Mouse (Mus musculus): ENCODE data around the gene Cd86.

Cd86 gene

GRCm38 (mm10) chr16:36655910-36656309 is 10.0 kb downstream of the Cd86 start:
- DNase-seq (ENCODE audit: low read depth, low spot score), result no peak

- no peak for DNase-seq (ENCODE audit: low read depth, low spot score)
These were observed 10.7 kb downstream of the Cd86 start for GRCm38 (mm10) chr16:36655199-36655598.

GRCm38 (mm10) chr16:36651174-36651766 is 14.6 kb downstream of the Cd86 start:
- DNase-seq (ENCODE audit: low read depth, low spot score), result no peak

- no peak for DNase-seq (ENCODE audit: low read depth, low spot score)
These were observed 15.4 kb downstream of the Cd86 start for GRCm38 (mm10) chr16:36650511-36650910.

GRCm38 (mm10) chr16:36649304-36649703 is 16.6 kb downstream of the Cd86 start:
- no peak for DNase-seq (ENCODE audit: low read depth, low spot score)

GRCm38 (mm10) chr16:36645124-36645523 is 20.8 kb downstream of the Cd86 start:
- DNase-seq (ENCODE audit: low read depth, low spot score), result no peak

GRCm38 (mm10) chr16:36642696-36643046 is 23.2 kb downstream of the Cd86 start:
- DNase-seq (ENCODE audit: low read depth, low spot score), result no peak

GRCm38 (mm10) chr16:36641830-36642695 is 23.8 kb downstream of the Cd86 start:
- DNase-seq (ENCODE audit: low read depth, low spot score), result no peak

GRCm38 (mm10) chr16:36640993-36641392 is 24.9 kb downstream of the Cd86 start:
- DNase-seq (ENCODE audit: low read depth, low spot score), result no peak

- no peak for DNase-seq (ENCODE audit: low read depth, low spot score)
These were observed 25.9 kb downstream of the Cd86 start for GRCm38 (mm10) chr16:36639812-36640504.

GRCm38 (mm10) chr16:36636800-36637199 is 29.1 kb downstream of the Cd86 start:
- DNase-seq (ENCODE audit: low read depth, low spot score), result no peak

GRCm38 (mm10) chr16:36634971-36635710 is 30.7 kb downstream of the Cd86 start:
- no peak for DNase-seq (ENCODE audit: low read depth, low spot score)

- no peak for DNase-seq (ENCODE audit: low read depth, low spot score)
These were observed 31.5 kb downstream of the Cd86 start for GRCm38 (mm10) chr16:36634421-36634820.

- DNase-seq (ENCODE audit: low read depth, low spot score), result no peak
These were observed 33.7 kb downstream of the Cd86 start for GRCm38 (mm10) chr16:36632229-36632628.

GRCm38 (mm10) chr16:36631607-36632006 is 34.3 kb downstream of the Cd86 start:
- no peak for DNase-seq (ENCODE audit: low read depth, low spot score)

- DNase-seq (ENCODE audit: low read depth, low spot score), result no peak
These were observed 38.1 kb downstream of the Cd86 start for GRCm38 (mm10) chr16:36627740-36628139.

GRCm38 (mm10) chr16:36626567-36627197 is 39.2 kb downstream of the Cd86 start:
- no peak for DNase-seq (ENCODE audit: low read depth, low spot score)

GRCm38 (mm10) chr16:36625909-36626308 is 40.0 kb downstream of the Cd86 start:
- DNase-seq (ENCODE audit: low read depth, low spot score), result no peak

- no peak for DNase-seq (ENCODE audit: low read depth, low spot score)
These were observed 43.6 kb downstream of the Cd86 start for GRCm38 (mm10) chr16:36622320-36622719.

GRCm38 (mm10) chr16:36621108-36621507 is 44.8 kb downstream of the Cd86 start:
- DNase-seq (ENCODE audit: low read depth, low spot score), result no peak

GRCm38 (mm10) chr16:36613701-36614100 is 52.2 kb downstream of the Cd86 start:
- no peak for DNase-seq (ENCODE audit: low read depth, low spot score)
